Mouse (Mus musculus): Measurements from ENCODE around the gene Slc41a2.

GRCm38 (mm10) chr10:83376911-83377682, 39.4 kb upstream of the Slc41a2 start:
- TF ChIP-seq EP300 (IDR thresholded peaks at IDR 0.05; ENCODE audit: insufficient read depth, low read depth, low read length) (no peak), POLR2A (IDR thresholded peaks at IDR 0.05; ENCODE audit: insufficient read depth, low read length) (no peak), CTCF (IDR thresholded peaks at IDR 0.05; ENCODE audit: low read depth, low read length) (no peak)

Measured in ES-Bruce4 (cell line).